Mouse (Mus musculus) Patski (cell line): Measurements from ENCODE around the gene Fastkd5. TPM values are rescaled to one million over a fixed set of nuclear protein-coding genes. Genes with fewer than 3 reads are reported as not detected.
"Not testable (repeated sequence)": the region's sequence is repeated elsewhere in the genome, so short reads cannot be mapped to it uniquely, and the experiment has no call there.

Experiments
- ATAC-seq: fragments of 100-300 bp; one replicate; pipeline ENCODE4 v1.8.0; 2021
- CTCF ChIA-PET: fragments of 350-600 bp; sonication (Branson Sonifier 250); formaldehyde crosslinking; loops from one replicate; lab custom pipeline; 2022; ENCODE audit warnings: inconsistent platforms; lab: Charles Lee
- POLR2A ChIA-PET: fragments of 350-600 bp; sonication (Branson Sonifier 250); formaldehyde crosslinking; loops from one replicate; lab custom pipeline; 2022; ENCODE audit warnings: antibody characterized with exemption, inconsistent platforms; lab: Charles Lee
- DNase-seq: peaks from one replicate; pipeline ENCODE4 v3.0.0-alpha.2; 2011; ENCODE audit warnings: low read depth, low spot score
- H3K27me3 ChIP-seq: fragments of 371-371 bp; one replicate; pipeline ENCODE4 v1.5.1; 2021
- CTCF ChIP-seq: fragments of 100-300 bp; IDR thresholded peaks from one replicate; pipeline ENCODE4 v1.5.1; 2021
- in situ Hi-C: fragments of 300-500 bp; cut with MboI; formaldehyde crosslinking; loops from 3 replicates; pipeline ENCODE4 v1.11.1; 2018; ENCODE audit warnings: low pct_unique_long_range_greater_than_20kb, mixed read lengths
- polyA plus RNA-seq: library from polyadenylated mRNA; unstranded; gene quantifications from one replicate; pipeline ENCODE4 v1.2.3, GENCODE M21; 2021

Fastkd5 gene
- polyA plus RNA-seq, 1 experiment from 2014 or later: 8.1 TPM

GRCm38 (mm10) chr2:130653303-130653702 lies 23.5 kb upstream of the Fastkd5 start:
- ATAC-seq (no peak), DNase-seq (no peak)
- ChIA-PET CTCF (no interaction called here), POLR2A (no interaction called here)
- no peaks in the 10 kb centered on the region for H3K27me3 ChIP-seq
- no peak for TF ChIP-seq CTCF
- in situ Hi-C loops: no loop called here

- DNase-seq, ATAC-seq, CTCF ChIA-PET, in situ Hi-C loops, POLR2A ChIA-PET, H3K27me3 ChIP-seq: not testable (repeated sequence)
Measured at GRCm38 (mm10) chr2:130649028-130649427, 19.2 kb upstream of the Fastkd5 start.

- POLR2A ChIA-PET: interaction anchor here (1.3 kb wide), 1 partner anchor 9 kb away, joined by 3 read pairs; no protein-coding TSS in a partner anchor
- TF ChIP-seq CTCF: no peak
- no peaks in the 10 kb centered on the region for H3K27me3 ChIP-seq
- in situ Hi-C loops: no loop called here
- CTCF ChIA-PET: no interaction called here
- ATAC-seq: no peak
- DNase-seq: no peak
Measured at GRCm38 (mm10) chr2:130645198-130645597, 15.4 kb upstream of the Fastkd5 start.

- ChIA-PET CTCF (no interaction called here), POLR2A (interaction anchor here (0.6 to 0.9 kb wide), 3 partner anchors 10 to 821 kb away, joined by 3 to 4 read pairs (median 3); no protein-coding TSS in a partner anchor)
- TF ChIP-seq CTCF: no peak
- DNase-seq: no peak
- peak; percentile 95 for ATAC-seq
- in situ Hi-C loops: no loop called here
- no peaks in the 10 kb centered on the region for H3K27me3 ChIP-seq
Measured at GRCm38 (mm10) chr2:130642684-130643369, 13.0 kb upstream of the Fastkd5 start, which contains the start of gene Lzts3. Gene Lzts3, minus strand, starts transcription at chr2:130642803.

GRCm38 (mm10) chr2:130642197-130642660 lies 12.4 kb upstream of the Fastkd5 start:
- ATAC-seq: no peak
- POLR2A ChIA-PET: interaction anchor here (0.6 to 0.9 kb wide), 2 partner anchors 10 to 821 kb away, joined by 3 to 4 read pairs; no protein-coding TSS in a partner anchor
- no peak for TF ChIP-seq CTCF
- no peaks in the 10 kb centered on the region for H3K27me3 ChIP-seq
- CTCF ChIA-PET: interaction anchor here (1.1 kb wide), 1 partner anchor 9 kb away, joined by 3 read pairs; no protein-coding TSS in a partner anchor
- in situ Hi-C loops: no loop called here
- no peak for DNase-seq

- in situ Hi-C loops: no loop called here
- POLR2A ChIA-PET: interaction anchor here (0.9 kb wide), 1 partner anchor 9 kb away, joined by 4 read pairs; no protein-coding TSS in a partner anchor
- ATAC-seq (no peak), DNase-seq (no peak)
- no peak for TF ChIP-seq CTCF
- no peaks in the 10 kb centered on the region for H3K27me3 ChIP-seq
- CTCF ChIA-PET: interaction anchor here (1.1 kb wide), 1 partner anchor 9 kb away, joined by 3 read pairs; no protein-coding TSS in a partner anchor
Measured at GRCm38 (mm10) chr2:130641351-130642025, 11.7 kb upstream of the Fastkd5 start.

GRCm38 (mm10) chr2:130639276-130639675 lies 9.4 kb upstream of the Fastkd5 start:
- ATAC-seq: no peak
- ChIA-PET CTCF (interaction anchor here (1.9 kb wide), 1 partner anchor 13 kb away, joined by 4 read pairs; no protein-coding TSS in a partner anchor), POLR2A (interaction anchor here (0.6 kb wide), 1 partner anchor 116 kb away, joined by 4 read pairs; no protein-coding TSS in a partner anchor)
- TF ChIP-seq CTCF: no peak
- no peak for DNase-seq
- H3K27me3 ChIP-seq: no peaks in the 10 kb centered on the region
- in situ Hi-C loops: no loop called here

- ATAC-seq (no peak), DNase-seq (no peak)
- CTCF ChIA-PET: interaction anchor here (1.9 kb wide), 1 partner anchor 12 kb away, joined by 4 read pairs; no protein-coding TSS in a partner anchor
- in situ Hi-C loops: no loop called here
- POLR2A ChIA-PET: no interaction called here
- H3K27me3 ChIP-seq: no peaks in the 10 kb centered on the region
- no peak for TF ChIP-seq CTCF
Measured at GRCm38 (mm10) chr2:130638101-130638611, 8.3 kb upstream of the Fastkd5 start.

- DNase-seq: no peak
- ChIA-PET POLR2A (no interaction called here), CTCF (no interaction called here)
Measured at GRCm38 (mm10) chr2:130635847-130636246, 6.0 kb upstream of the Fastkd5 start.

GRCm38 (mm10) chr2:130634739-130635411 lies 5.0 kb upstream of the Fastkd5 start:
- POLR2A ChIA-PET: no interaction called here
- TF ChIP-seq CTCF: no peak

More at GRCm38 (mm10) chr2:130635847-130636246, 6.0 kb upstream of the Fastkd5 start:
- no peaks in the 10 kb centered on the region for H3K27me3 ChIP-seq
- in situ Hi-C loops: no loop called here
- no peak for TF ChIP-seq CTCF
- ATAC-seq: no peak

More at GRCm38 (mm10) chr2:130634739-130635411, 5.0 kb upstream of the Fastkd5 start:
- CTCF ChIA-PET: no interaction called here
- no peaks in the 10 kb centered on the region for H3K27me3 ChIP-seq
- ATAC-seq (no peak), DNase-seq (no peak)
- in situ Hi-C loops: no loop called here
